Mouse (Mus musculus): Measurements from ENCODE around the gene 1700024P04Rik.

Gene 1700024P04Rik

DNA sequence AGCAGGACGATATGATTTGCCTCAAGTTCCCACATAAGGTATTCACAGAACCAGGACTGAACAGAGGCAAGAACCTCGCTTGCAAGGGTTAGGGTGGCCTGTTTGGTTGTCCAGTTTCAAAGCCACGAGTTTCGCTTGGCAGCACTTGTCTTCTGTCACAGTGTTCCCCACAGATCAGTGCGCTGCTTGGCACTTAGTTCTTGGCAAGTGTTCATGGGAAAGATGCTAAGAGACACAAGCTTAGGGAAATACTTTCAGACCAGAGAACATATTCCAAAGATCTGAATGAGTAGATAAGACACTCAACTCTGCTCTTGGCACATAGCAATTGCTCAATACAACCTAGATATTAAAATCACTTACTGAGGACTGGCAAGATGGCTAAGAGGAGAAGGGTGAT, 17.8 kb downstream of the 1700024P04Rik start:
- no peak for DNase-seq (ENCODE audit: low spot score)

DNA sequence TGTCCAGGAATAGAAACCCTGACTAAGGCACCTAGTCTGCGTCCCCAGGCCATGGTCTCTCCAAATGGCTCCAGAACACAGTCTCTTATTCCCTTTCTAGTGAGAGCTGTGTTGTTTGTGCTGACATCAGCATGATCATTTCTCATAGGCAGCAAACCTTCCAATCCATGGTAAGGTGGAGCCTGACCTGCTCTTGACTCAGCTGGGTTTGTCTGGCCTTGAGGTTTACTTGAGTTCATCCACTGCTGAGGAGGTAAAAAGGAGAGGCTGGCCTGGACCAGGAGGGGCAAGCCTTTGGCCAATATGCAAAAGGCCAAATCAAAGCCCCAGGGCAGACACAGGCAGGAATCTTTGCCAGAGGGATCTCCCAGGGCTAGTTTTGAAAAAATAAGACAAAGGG, 20.8 kb downstream of the 1700024P04Rik start:
- DNase-seq (ENCODE audit: low spot score): no peak

DNA sequence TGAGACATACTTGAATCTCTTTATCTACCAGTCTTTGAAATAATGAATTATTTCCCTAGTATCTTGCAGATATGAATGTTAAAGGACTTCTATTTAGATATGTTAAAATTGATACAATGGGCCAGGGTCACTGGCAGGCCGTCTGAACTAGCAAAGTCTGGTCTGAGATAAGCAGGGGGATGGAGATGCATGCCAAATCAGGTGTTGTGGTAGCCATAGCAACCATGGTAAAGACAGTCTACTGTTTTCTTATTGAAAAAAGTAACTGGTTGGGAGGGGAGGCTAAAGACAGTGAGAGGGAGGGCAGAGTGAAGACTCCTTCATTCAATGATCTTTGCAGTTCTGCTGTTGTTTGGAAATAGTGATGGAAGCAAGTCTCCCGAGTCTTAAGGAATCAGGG, 26.2 kb downstream of the 1700024P04Rik start:
- no peak for DNase-seq (ENCODE audit: low spot score)

DNA sequence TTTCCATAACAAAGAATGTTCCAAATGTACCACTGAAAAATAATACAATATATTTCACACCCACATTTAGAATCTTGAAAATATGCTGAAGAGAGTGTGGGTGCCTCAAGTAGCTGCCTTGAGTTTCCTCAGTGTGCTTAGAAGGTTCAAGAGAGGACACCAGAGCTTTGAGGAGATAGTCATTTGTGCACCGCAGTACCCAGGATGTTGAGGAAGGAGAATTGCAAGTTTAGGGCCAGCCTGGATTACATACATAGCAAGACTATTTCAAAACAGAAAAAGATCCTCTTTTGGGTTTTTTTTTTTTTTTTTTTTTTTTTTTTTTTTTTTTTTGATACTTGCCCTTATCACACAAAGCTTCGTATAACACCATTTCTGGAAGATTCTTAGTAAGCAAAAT, 28.2 kb downstream of the 1700024P04Rik start:
- no peak for DNase-seq (ENCODE audit: low spot score)

DNA sequence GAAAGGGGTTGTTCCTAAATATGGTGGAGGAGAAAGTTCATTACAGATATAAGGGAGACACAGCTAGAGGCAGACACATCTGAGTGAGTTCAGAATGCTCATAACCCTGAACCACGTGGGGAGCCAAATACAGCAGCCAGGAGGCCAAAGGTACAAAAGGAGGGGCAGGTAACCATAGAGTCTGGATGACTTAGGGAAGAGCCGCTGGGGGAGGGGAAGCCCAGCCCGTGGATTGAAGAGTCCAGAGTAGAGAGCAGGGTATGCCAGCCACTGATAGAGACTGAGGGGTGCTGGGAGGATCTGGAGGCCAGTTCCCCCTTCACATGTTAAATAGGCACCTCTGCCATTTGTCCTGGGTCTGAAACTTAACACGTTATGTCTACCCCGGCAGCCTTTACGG, 28.7 kb downstream of the 1700024P04Rik start:
- DNase-seq (ENCODE audit: low spot score): no peak

DNA sequence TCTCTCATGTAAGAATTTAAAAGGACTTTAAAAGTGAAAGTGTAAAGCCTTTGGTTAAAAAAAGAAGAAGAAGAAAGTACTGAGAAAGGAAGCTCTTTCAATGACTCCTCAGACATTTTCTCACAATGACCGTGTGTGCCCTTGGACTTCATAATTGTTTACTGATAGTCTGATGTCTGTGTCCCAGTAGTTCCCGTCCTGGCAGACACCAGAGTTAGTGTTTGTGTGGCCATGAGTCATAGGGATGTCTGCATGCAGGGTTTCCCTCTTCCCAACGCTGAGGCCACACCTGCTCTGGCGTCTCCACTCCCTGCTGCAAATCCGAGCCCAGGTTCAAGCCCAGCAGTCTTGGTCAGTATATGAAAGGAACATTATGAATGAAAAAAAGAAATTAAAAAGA, 29.1 kb downstream of the 1700024P04Rik start:
- DNase-seq (ENCODE audit: low spot score): peak; percentile 24

DNA sequence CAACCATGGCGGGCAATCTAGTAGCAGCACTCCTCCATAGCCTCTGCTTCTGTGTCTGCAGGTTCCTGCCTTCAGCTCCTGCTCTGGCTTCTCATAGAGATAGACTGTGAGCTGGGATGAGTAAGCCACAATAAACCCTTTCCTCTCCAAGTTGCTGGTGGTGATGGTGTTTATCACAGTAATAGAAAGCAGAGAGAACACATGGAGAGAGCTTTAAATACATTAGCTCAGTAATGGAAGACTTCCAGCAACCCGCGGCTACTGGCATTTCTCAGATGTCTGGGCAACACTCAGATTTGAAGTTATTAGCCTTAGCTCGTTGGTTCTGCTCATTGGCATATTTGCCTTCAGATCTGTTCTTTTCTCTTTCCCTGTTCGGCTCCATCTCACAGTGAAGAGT, 30.5 kb downstream of the 1700024P04Rik start:
- no peak for DNase-seq (ENCODE audit: low spot score)

DNA sequence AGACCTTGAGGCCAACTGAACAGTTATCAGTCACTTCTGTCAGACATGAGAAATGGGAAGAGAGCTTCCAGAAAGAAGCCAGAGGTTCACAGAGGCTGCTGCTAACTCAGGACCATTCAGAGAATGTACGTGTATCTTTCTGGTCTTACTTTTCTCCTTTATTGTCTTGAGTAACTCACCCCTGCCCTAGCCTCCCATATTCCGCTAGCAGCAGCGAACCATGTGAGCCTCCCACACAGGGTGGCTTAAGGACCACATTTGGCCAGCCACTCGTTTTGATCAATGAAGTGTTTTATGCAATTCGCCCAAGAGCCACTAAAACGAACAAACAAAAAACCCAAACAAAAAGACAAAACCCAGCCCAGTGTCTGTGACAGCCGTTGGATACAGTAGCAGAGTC, 32.4 kb downstream of the 1700024P04Rik start:
- DNase-seq (ENCODE audit: low spot score): no peak

DNA sequence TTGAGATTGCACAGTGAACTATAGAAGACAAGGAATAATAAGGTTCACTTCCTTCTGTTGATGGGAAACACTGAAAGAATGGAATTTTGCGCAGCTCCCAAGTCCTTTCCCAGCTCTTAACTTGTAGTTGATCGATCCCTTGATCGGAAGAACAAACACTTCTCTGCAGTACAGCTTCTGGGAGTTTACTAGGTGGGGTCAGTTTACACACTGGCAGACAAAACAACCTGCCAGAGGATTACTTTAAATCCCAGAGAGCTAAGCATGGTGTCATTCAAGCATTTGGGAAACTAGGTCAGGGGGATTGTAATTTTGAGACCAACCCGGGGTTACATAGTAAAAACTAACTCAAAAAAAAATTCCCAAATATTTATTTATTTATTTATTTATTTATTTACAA, 36.2 kb downstream of the 1700024P04Rik start:
- DNase-seq (ENCODE audit: low spot score): no peak

DNA sequence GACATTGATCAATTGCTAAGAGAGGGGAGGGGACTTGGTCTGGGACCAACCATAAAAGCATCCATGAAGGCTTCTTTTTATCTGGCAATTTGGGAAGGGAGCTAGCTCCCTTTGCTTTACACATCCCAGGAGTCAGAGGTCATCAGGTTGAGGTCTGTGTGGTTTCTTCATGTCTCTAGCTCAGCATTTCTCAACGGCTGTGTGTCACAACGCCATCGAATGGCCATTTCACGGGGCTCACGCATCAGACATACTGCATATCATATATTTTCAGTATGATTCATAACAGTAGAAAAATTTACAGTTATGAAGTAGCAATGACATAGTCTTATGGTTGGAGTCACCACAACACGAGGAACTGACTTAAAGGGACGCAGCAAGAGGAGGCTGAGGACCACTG, 37.9 kb downstream of the 1700024P04Rik start:
- no peak for DNase-seq (ENCODE audit: low spot score)

DNA sequence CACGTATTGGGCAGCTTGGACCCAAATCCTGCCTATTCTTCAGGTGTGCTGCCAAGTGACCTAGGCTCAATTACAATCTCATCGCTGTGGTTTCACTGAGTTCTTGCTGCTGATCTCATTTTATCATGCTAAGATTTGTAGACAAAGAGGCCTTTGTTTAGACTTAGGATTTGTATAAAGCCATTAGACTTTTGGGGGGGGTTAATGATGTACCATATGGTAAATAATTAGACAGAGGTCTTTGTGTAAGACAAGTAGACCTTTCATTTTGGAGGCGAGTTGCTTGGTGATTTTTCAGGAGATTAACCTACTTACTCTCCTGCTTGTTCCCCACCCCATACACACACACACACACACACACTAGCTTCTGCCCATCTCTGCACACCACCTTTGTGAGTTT, 38.5 kb downstream of the 1700024P04Rik start:
- no peak for DNase-seq (ENCODE audit: low spot score)

DNA sequence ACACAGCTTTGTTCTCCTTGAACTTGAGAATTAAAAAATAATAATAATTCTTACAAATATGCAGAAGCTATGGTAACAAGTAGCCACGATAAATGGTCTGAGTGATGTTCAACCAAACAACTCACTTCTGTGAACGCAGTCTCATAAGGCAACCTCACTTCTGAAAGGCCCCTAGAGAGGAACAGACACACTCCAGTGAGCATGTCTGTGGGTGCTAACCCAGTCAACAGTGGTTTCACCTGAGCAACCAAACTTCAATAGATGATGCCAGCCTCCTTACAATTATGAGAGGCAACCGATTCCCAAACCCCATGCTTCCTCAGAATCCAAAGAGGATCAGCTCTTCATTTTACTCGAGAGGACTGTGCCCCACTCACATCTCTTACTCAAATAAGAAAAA, 39.0 kb downstream of the 1700024P04Rik start:
- no peak for DNase-seq (ENCODE audit: low spot score)

DNA sequence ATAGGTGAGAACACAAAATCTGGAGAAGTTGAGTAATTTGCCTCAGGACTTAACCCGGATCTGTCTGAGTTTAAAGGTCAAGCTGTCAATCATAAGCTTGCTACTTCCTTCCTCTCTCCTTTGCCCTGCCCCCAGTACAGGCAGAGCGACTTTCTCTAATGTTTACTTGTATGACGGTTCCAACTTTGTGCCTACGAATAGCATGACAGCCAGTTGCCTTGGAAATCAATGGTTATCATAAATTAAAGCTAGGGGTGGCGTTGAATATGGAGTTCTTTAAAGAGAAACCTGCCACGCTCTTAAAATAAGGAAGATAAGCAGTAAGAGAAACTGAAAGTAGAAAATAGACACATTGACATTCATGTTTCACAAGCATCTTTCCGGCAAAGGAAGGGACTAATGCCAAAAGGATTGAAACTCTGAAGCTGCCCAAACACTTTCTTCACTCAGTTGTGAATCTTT, 39.7 kb downstream of the 1700024P04Rik start:
- no peak for DNase-seq (ENCODE audit: low spot score)

DNA sequence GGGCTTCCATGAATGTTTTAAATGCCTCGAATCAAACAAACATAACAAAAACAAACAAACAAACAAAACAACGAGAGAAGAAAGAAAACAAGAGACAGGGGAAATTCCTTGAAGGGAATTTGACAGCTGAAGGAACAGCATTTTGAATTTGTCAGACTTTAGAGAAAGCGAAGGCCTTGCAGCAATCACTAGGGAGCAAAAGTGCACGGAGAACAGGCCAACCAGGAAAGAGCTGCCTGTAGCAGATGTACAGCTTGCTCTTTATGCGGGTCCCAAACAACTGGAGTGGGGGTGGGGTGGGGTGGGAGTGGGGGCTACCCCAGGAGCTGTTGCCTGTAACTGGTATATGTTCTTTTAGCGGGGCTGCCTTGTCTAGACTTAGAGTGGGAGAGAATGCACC, 42.0 kb downstream of the 1700024P04Rik start:
- no peak for DNase-seq (ENCODE audit: low spot score)

DNA sequence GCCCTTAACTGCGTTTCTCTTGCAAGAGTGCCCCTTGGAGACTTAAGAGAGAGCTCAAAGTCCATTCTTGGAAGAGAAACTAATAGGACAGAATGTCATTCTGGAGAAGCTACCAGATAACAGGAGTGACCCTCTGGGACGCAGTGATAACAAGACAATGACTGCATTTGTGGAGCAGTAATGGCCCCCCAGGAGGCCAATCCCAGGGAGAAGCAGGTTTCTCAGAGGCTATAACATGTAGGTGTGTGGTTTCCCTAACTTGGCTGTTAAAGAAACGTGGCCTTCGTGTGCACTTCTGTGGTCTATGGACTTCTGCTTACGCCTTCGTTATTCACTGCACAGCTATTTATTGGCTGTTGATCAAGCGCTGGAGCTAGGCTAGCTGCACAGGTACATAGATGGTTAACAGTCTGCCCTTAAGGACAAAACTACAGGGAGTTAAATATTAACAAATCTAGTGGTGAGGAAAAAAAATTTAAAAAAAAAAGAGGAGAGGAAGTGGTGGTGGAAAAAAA, 42.5 kb downstream of the 1700024P04Rik start:
- DNase-seq (ENCODE audit: low spot score): no peak

DNA sequence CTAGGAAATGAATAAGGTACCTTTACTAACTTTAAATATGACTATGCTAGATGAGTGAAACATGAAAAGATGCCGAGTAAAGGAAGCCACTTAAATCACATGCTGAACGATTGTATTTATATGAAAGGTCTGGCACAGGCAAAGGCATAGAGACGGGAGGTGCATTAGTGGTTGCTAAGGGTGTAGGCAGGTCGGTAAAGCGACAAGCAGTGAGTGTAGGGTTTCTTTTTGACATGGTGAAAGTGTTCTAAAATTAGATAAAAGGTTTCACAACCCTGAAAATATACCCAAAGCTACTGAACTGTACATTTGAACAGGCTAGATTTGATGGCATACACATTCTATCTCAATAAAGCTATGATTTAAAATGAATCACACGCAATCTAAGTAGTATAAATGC, 47.3 kb downstream of the 1700024P04Rik start:
- no peak for DNase-seq (ENCODE audit: low spot score)

Measured in ovary, postnatal 36 days (tissue).